Mouse (Mus musculus) erythroblast, embryonic 14.5 days (primary cell): ENCODE results near the gene Ogfr.

Experiments used
- GATA1 ChIP-seq: IDR thresholded peaks from 2 replicates; pipeline ENCODE4 v1.6.1; 2012; ENCODE audit warnings: low read length, inconsistent platforms, mixed read lengths
- TAL1 ChIP-seq: IDR thresholded peaks from 3 replicates; pipeline ENCODE4 v1.6.1; 2012; ENCODE audit warnings: low read length, inconsistent platforms, mixed read lengths

DNA sequence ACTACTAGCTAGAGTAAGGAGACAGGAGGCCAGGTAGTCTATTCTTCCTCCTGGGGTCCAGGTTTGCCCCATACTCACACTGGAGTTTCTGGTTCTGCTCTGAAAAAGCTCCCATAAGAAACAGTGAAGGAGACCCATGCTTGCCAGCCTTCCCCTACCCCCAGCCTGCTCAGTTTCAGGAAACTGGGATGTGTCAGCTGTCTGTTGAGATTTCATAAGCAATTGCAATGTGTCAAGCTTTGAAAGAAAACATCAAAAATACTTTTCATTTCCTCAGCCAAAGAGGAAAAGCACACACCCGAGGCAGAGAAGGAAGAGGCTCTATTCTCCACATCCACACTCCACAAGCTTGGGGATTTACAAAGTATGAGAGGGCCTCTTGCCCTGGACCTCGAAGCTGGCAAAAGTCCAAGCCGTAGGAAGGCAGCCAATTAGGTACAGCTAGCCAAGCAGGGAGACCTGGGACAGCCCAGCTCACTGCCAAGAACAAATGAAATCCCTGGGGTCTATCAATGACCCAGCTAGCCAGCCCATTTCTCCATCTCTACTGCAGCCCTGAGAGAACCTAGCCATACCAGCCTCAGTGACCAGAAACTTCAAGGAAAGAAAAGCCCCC, 19.9 kb upstream of the Ogfr start:
- TF ChIP-seq GATA1 = no peak
- no peak for TF ChIP-seq TAL1
